Mouse (Mus musculus) limb, embryonic 15.5 days (tissue): Measurements from ENCODE around the gene Mertk. TPM values are rescaled to one million over a fixed set of nuclear protein-coding genes. Genes with fewer than 3 reads are reported as not detected.

Experiments used
- ATAC-seq: fragments of 200-750 bp; cut with Nextera tagmentation; 2 replicates; pipeline ENCODE4 v1.8.0; 2017; ENCODE audit warnings: low read depth, moderate TSS enrichment; ENCODE audit not compliant: insufficient number of reproducible peaks, low FRiP score, low TSS enrichment
- H3K27ac ChIP-seq: fragments of 300-500 bp; sonication (generic); 2 replicates; pipeline ENCODE4 v1.5.1; 2015; ENCODE audit warnings: moderate library complexity, mild to moderate bottlenecking, inconsistent platforms
- H3K27me3 ChIP-seq: fragments of 300-500 bp; sonication (generic); 2 replicates; pipeline ENCODE4 v1.6.1; 2015; ENCODE audit warnings: inconsistent platforms
- H3K36me3 ChIP-seq: fragments of 300-500 bp; sonication (generic); 2 replicates; pipeline ENCODE4 v1.6.1; 2015; ENCODE audit warnings: inconsistent platforms
- H3K4me1 ChIP-seq: fragments of 300-500 bp; sonication (generic); 2 replicates; pipeline ENCODE4 v1.6.1; 2015; ENCODE audit warnings: inconsistent platforms
- H3K4me2 ChIP-seq: fragments of 300-500 bp; sonication (generic); 2 replicates; pipeline ENCODE4 v1.6.1; 2015; ENCODE audit warnings: mild to moderate bottlenecking, inconsistent platforms
- H3K4me3 ChIP-seq: fragments of 300-500 bp; sonication (generic); 2 replicates; pipeline ENCODE4 v1.5.1; 2015; ENCODE audit warnings: mild to moderate bottlenecking, inconsistent platforms
- H3K9ac ChIP-seq: fragments of 300-500 bp; sonication (generic); 2 replicates; pipeline ENCODE4 v1.6.1; 2015; ENCODE audit warnings: inconsistent platforms
- H3K9me3 ChIP-seq: fragments of 300-500 bp; sonication (generic); 2 replicates; pipeline ENCODE4 v1.6.1; 2016; ENCODE audit warnings: inconsistent platforms
- WGBS: fragments of 180-500 bp; shearing (Covaris S2); methylation state at CpG from one replicate; pipeline ENCODE4 v1.1.7; 2015; 5-methylcytosine and 5-hydroxymethylcytosine counted together
- polyA plus RNA-seq: library from polyadenylated mRNA; unstranded; fragments of >200 nt; fragmentation: Nextera tagmentation; extraction: Ambion mirVana; gene quantifications from 2 replicates; pipeline ENCODE4 v1.2.1, GENCODE M21; 2015

Gene Mertk
- polyA plus RNA-seq, 1 experiment from 2014 or later: 10.7 TPM

GRCm38 (mm10) chr2:128726067-128726466 is 27.3 kb downstream of the Mertk start:
- Histone ChIP-seq H3K27ac (no peak overlapping the region), H3K9ac (no peak overlapping the region), H3K4me2 (no peak overlapping the region), H3K9me3 (no peaks in the 10 kb centered on the region), H3K36me3 (0 out of 2 replicates have a peak, but pooled peaks cover 5% of the 10 kb centered on the region), H3K4me1 (no peaks in the 10 kb centered on the region; the same call in 1 of the 2 replicates), H3K4me3 (no peak overlapping the region), H3K27me3 (no peaks in the 10 kb centered on the region)
- no peak for ATAC-seq
- WGBS: 84% methylated on average over 5 of the region's 5 CpGs

- ATAC-seq: no peak
- no peak overlapping the region for H3K4me3 ChIP-seq
- H3K27ac ChIP-seq: no peak overlapping the region
- 0 out of 2 replicates have a peak, but pooled peaks cover 4% of the 10 kb centered on the region for H3K36me3 ChIP-seq
- H3K27me3 ChIP-seq: no peaks in the 10 kb centered on the region
- no peak overlapping the region for H3K9ac ChIP-seq
- WGBS: 81% methylated on average over 7 of the region's 7 CpGs
- no peak overlapping the region for H3K4me2 ChIP-seq
- no peaks in the 10 kb centered on the region; the same call in 1 of the 2 replicates for H3K4me1 ChIP-seq
- no peaks in the 10 kb centered on the region for H3K9me3 ChIP-seq
Measured at GRCm38 (mm10) chr2:128726626-128727025, 27.9 kb downstream of the Mertk start.

GRCm38 (mm10) chr2:128727552-128727951 is 28.8 kb downstream of the Mertk start:
- peaks cover 9% of the 10 kb centered on the region; the same call in 1 of the 2 replicates for H3K36me3 ChIP-seq

GRCm38 (mm10) chr2:128728066-128728465 is 29.3 kb downstream of the Mertk start:
- Histone ChIP-seq H3K4me1 (no peaks in the 10 kb centered on the region; the same call in 1 of the 2 replicates), H3K27me3 (no peaks in the 10 kb centered on the region), H3K4me2 (no peak overlapping the region), H3K36me3 (peaks cover 9% of the 10 kb centered on the region; the same call in 1 of the 2 replicates), H3K27ac (no peak overlapping the region), H3K9ac (no peak overlapping the region), H3K4me3 (no peak overlapping the region), H3K9me3 (no peaks in the 10 kb centered on the region)
- ATAC-seq: no peak
- 82% methylated on average over 4 of the region's 4 CpGs for WGBS

More at GRCm38 (mm10) chr2:128727552-128727951, 28.8 kb downstream of the Mertk start:
- Histone ChIP-seq H3K4me3 (no peak overlapping the region), H3K9ac (no peak overlapping the region), H3K9me3 (no peaks in the 10 kb centered on the region), H3K27me3 (no peaks in the 10 kb centered on the region), H3K4me1 (no peaks in the 10 kb centered on the region; the same call in 1 of the 2 replicates), H3K27ac (no peak overlapping the region), H3K4me2 (no peak overlapping the region)
- WGBS: 61% methylated on average over 3 of the region's 3 CpGs
- no peak for ATAC-seq

- H3K4me3 ChIP-seq: no peak overlapping the region
- no peaks in the 10 kb centered on the region for H3K9me3 ChIP-seq
- no peaks in the 10 kb centered on the region for H3K27me3 ChIP-seq
- H3K27ac ChIP-seq: no peak overlapping the region
- ATAC-seq: no peak
- WGBS: 31% methylated on average over 7 of the region's 7 CpGs
- H3K9ac ChIP-seq: no peak overlapping the region
- no peaks in the 10 kb centered on the region; the same call in 1 of the 2 replicates for H3K4me1 ChIP-seq
- no peak overlapping the region for H3K4me2 ChIP-seq
- H3K36me3 ChIP-seq: peaks cover 9% of the 10 kb centered on the region; the same call in 1 of the 2 replicates
Measured at GRCm38 (mm10) chr2:128729141-128729540, 30.4 kb downstream of the Mertk start.

GRCm38 (mm10) chr2:128731514-128731913 is 32.8 kb downstream of the Mertk start:
- H3K9me3 ChIP-seq: no peaks in the 10 kb centered on the region
- ATAC-seq: no peak
- H3K9ac ChIP-seq: no peak overlapping the region
- no peak overlapping the region for H3K4me2 ChIP-seq
- no peak overlapping the region for H3K27ac ChIP-seq
- H3K27me3 ChIP-seq: no peaks in the 10 kb centered on the region
- 68% methylated on average over 10 of the region's 10 CpGs for WGBS
- no peak overlapping the region for H3K4me3 ChIP-seq
- peaks cover 12% of the 10 kb centered on the region; the same call in 1 of the 2 replicates for H3K36me3 ChIP-seq
- H3K4me1 ChIP-seq: peaks cover 7% of the 10 kb centered on the region; the same call in 1 of the 2 replicates

- H3K27ac ChIP-seq: no peak overlapping the region
- no peak overlapping the region for H3K4me3 ChIP-seq
- peaks cover 10% of the 10 kb centered on the region; the same call in 1 of the 2 replicates for H3K4me1 ChIP-seq
- H3K9me3 ChIP-seq: no peaks in the 10 kb centered on the region
- no peak for ATAC-seq
- H3K9ac ChIP-seq: no peak overlapping the region
- no peaks in the 10 kb centered on the region for H3K27me3 ChIP-seq
- peaks cover 12% of the 10 kb centered on the region; the same call in 1 of the 2 replicates for H3K36me3 ChIP-seq
- H3K4me2 ChIP-seq: no peak overlapping the region
- 84% methylated on average over 1 of the region's 1 CpGs for WGBS
Measured at GRCm38 (mm10) chr2:128731951-128732350, 33.2 kb downstream of the Mertk start.

- Histone ChIP-seq H3K27me3 (no peaks in the 10 kb centered on the region), H3K36me3 (peaks cover 19% of the 10 kb centered on the region), H3K4me2 (no peak overlapping the region), H3K4me3 (no peak overlapping the region), H3K27ac (no peak overlapping the region), H3K9ac (no peak overlapping the region), H3K9me3 (no peaks in the 10 kb centered on the region), H3K4me1 (peaks cover 25% of the 10 kb centered on the region)
- ATAC-seq: no peak
- 46% methylated on average over 3 of the region's 3 CpGs for WGBS
Measured at GRCm38 (mm10) chr2:128735089-128735488, 36.3 kb downstream of the Mertk start.

GRCm38 (mm10) chr2:128737051-128737450 is 38.3 kb downstream of the Mertk start:
- Histone ChIP-seq H3K4me3 (no peak overlapping the region), H3K9me3 (no peaks in the 10 kb centered on the region), H3K36me3 (peaks cover 19% of the 10 kb centered on the region), H3K9ac (no peak overlapping the region), H3K27me3 (no peaks in the 10 kb centered on the region), H3K4me2 (no peak overlapping the region), H3K27ac (no peak overlapping the region), H3K4me1 (peaks cover 25% of the 10 kb centered on the region)
- no peak for ATAC-seq
- 76% methylated on average over 2 of the region's 2 CpGs for WGBS

- Histone ChIP-seq H3K9ac (no peak overlapping the region), H3K4me2 (no peak overlapping the region), H3K27me3 (no peaks in the 10 kb centered on the region), H3K36me3 (peaks cover 15% of the 10 kb centered on the region), H3K4me3 (no peak overlapping the region), H3K4me1 (peaks cover 25% of the 10 kb centered on the region), H3K9me3 (no peaks in the 10 kb centered on the region), H3K27ac (0 out of 2 replicates have a peak overlapping the region, but pooled peaks have one; percentile 66)
- WGBS: 80% methylated on average over 4 of the region's 4 CpGs
- no peak for ATAC-seq
Measured at GRCm38 (mm10) chr2:128737796-128738195, 39.0 kb downstream of the Mertk start.

GRCm38 (mm10) chr2:128738725-128739258 is 40.0 kb downstream of the Mertk start:
- H3K36me3 ChIP-seq: peaks cover 15% of the 10 kb centered on the region
- H3K27ac ChIP-seq: peak overlapping the region; percentile 66
- WGBS: 62% methylated on average over 10 of the region's 10 CpGs

GRCm38 (mm10) chr2:128745879-128746620 is 47.3 kb downstream of the Mertk start:
- H3K36me3 ChIP-seq: peaks cover 6% of the 10 kb centered on the region
- H3K4me3 ChIP-seq: no peak overlapping the region
- H3K9me3 ChIP-seq: no peaks in the 10 kb centered on the region
- no peaks in the 10 kb centered on the region for H3K27me3 ChIP-seq
- no peak overlapping the region for H3K9ac ChIP-seq
- 36% methylated on average over 12 of the region's 12 CpGs for WGBS
- H3K4me1 ChIP-seq: peaks cover 31% of the 10 kb centered on the region
- ATAC-seq: no peak
- peak overlapping the region; percentile 72 for H3K27ac ChIP-seq
- no peak overlapping the region for H3K4me2 ChIP-seq

More at GRCm38 (mm10) chr2:128738725-128739258, 40.0 kb downstream of the Mertk start:
- Histone ChIP-seq H3K9me3 (no peaks in the 10 kb centered on the region), H3K4me3 (no peak overlapping the region), H3K9ac (no peak overlapping the region), H3K4me2 (no peak overlapping the region), H3K4me1 (peaks cover 29% of the 10 kb centered on the region), H3K27me3 (no peaks in the 10 kb centered on the region)
- ATAC-seq: peak; percentile 67
